Mouse (Mus musculus) cerebellum, adult 9-10 months (tissue): ENCODE measurements at regions not wholly inside any gene's neighbourhood (a gene's known extent, or its start where the extent isn't known, plus 50 kb on each side); places are given as distances from the start of the nearest gene placed in this dataset.
"Not testable (repeated sequence)": the region's sequence is repeated elsewhere in the genome, so short reads cannot be mapped to it uniquely, and the experiment has no call there.

Experiments used
- DNase-seq: peaks from one replicate; pipeline ENCODE4 v3.0.0; 2022

DNA sequence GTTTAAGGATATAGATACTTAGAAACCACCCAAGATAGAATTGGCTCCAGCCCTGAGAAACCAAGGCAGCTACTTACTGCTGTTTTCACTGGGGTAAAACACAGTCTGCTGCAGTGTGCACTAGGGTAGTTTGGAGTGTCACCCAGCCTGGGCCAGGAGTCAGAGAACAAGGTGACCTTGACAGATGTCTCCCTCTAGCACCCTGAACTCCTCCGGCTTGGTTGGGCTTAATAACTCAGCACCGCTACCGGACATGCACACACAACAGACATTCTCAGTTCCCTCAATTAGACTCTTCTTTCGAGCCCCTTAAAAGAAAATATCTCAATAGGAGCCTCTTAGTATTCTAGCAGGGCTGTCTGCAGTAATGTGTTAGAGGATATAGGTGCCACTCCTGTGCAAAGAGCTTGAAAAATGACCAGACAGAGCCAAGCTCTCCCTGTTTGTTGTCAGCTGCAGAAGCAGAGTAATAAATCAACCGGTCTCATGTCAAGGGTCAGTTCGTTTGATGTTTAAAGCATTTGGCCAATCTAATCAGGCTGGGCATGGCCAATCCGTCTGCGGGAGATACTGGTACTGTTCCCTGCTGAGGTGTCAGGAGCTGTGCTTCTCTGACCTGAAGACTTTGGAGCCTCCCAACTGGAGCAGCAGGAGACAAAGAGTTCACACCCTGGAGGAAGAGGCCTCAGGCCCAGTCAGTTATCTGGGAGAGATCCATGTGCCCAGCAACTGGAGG lies 299.1 kb downstream of the Eipr1 start:
- no peak for DNase-seq

DNA sequence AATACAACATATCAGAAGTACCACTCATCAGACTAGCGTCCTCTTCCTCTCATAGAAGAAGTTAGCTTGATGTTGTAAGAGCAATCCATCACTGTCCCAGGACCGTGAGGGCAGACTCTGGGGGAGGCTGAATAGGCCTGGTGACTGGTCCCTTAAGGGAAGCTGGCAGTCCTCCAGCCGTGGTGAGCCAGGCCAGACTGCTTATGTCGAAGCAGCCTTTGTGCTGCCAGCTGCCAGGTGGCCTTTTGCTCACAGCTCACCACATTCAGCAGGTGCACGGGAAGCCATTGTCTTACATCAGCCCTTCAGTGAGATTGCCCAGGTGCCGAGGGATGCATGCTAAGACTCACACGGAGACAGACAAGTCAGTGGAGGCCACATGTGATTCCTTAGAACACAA lies 302.8 kb downstream of the Eipr1 start:
- peak; percentile 27 for DNase-seq

DNA sequence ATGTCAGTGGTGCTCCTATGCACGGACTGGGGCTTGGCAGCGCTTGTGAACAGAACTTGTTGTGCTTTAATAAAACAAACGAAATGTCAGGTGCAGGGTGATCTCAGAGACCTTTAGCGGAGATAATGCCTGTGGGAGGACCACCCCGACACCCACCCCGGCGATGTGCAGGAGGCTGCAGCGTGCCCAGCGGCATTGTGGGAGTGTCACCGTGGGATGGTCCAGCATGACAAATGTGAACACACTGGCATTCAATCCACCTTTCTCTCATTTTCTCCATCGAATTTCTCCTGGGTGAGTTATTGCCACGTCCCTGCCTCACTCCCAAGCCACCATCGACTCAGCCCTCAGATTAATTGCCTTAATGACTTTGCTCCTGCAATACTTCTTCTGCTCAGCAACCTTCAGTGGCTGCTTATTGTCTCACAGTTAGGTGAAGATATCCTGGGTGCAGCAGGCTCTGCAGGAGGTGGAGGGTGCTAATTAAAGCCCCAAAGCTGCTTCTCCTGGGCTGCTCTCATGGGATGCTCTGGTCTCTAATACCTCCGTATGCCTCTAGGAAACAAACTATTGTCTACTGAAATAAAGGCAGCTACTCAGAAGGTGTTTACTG lies 310.5 kb downstream of the Eipr1 start:
- DNase-seq = no peak

DNA sequence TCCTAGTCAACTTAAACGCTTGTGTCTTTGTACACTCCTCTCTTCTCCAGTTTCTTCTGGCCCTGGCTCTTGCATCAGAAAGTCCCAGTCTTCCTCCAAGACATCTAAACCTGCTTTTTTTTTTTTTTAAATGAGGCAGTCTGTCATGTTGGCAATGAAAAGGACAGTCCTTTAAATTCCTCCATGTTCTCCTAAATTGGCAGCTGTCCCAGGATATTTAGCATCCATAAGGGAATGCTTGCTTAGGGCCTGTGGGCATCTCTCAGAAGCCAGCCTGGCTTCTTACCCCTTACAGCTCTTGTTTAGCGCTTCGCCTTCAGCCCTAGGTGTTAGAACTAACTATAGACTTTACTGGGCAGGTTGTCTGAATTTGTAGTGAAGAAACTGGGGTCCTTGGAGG lies 311.2 kb downstream of the Eipr1 start:
- DNase-seq = peak; percentile 27

DNA sequence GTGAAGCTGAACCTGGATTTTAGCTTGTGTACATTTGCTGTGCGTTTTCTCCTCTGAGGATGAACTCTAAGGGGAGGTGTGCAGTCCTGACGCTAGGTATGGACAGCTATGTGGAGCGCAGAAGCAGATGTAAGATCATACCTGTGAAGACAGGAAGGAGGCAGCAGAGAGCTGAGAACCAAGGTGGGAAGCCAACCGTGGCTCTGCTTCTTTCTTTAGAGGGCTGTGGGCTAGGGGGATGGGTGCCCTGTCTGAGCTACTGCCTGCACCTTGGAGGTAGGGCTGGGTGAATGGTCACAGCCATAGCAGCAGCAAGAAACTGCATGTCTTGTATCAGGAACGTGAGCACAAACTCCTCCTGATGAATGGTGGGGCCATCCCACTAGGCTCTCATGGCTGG lies 316.6 kb downstream of the Eipr1 start:
- DNase-seq = no peak

- no peak for DNase-seq
Observed at GRCm38 (mm10) chr12:29075096-29075852, 323.7 kb downstream of the Eipr1 start.

- DNase-seq = no peak
Observed at GRCm38 (mm10) chr12:29076606-29077005, 325.0 kb downstream of the Eipr1 start.

DNA sequence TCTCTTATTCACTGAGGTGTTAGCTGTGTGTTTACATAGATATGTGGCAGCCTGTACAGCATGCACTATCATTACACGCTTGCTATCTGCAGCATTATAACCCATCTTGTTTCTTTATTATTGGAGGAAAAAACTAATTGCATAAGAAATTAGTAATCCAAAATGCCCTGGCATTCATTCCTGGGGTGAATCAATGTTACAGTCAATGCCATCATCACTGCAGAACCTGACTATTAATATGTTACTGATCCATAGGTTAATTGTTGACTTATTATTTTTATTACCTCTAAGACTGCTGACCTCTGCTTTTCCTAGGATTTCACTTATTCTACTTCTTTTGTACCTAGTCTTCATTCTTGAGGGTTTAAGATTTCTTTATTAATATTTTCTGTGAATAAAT lies 327.4 kb downstream of the Eipr1 start:
- DNase-seq = no peak

- peak; percentile 57 for DNase-seq
Observed at GRCm38 (mm10) chr12:29083426-29084221, 332.0 kb downstream of the Eipr1 start.

GRCm38 (mm10) chr12:29087245-29087644 lies 335.6 kb downstream of the Eipr1 start:
- DNase-seq = not testable (repeated sequence)

GRCm38 (mm10) chr12:29089634-29090033 lies 338.0 kb downstream of the Eipr1 start:
- DNase-seq = no peak

GRCm38 (mm10) chr12:29090451-29090850 lies 338.8 kb downstream of the Eipr1 start:
- DNase-seq = no peak

- no peak for DNase-seq
Observed at GRCm38 (mm10) chr12:29095406-29096032, 343.9 kb downstream of the Eipr1 start.

GRCm38 (mm10) chr12:29096033-29096913 lies 344.7 kb downstream of the Eipr1 start:
- peak; percentile 7 for DNase-seq

GRCm38 (mm10) chr12:29100042-29100570 lies 348.5 kb downstream of the Eipr1 start:
- DNase-seq = no peak

- no peak for DNase-seq
Observed at GRCm38 (mm10) chr12:29106893-29107719, 355.5 kb downstream of the Eipr1 start.

GRCm38 (mm10) chr12:29107720-29108051 lies 356.1 kb downstream of the Eipr1 start:
- no peak for DNase-seq

GRCm38 (mm10) chr12:29118336-29118735 lies 366.7 kb downstream of the Eipr1 start:
- DNase-seq = no peak

- DNase-seq = no peak
Observed at GRCm38 (mm10) chr12:29121159-29121558, 369.6 kb downstream of the Eipr1 start.

- DNase-seq = no peak
Observed at GRCm38 (mm10) chr12:29122931-29123330, 371.3 kb downstream of the Eipr1 start.
